Mouse (Mus musculus): Measurements from ENCODE around the gene Tmem59l. TPM values are rescaled to one million over a fixed set of nuclear protein-coding genes. Genes with fewer than 3 reads are reported as not detected.
A peak's percentile ranks its signal among the peaks of the same experiment; 100 is the strongest.

The Tmem59l gene
- polyA plus RNA-seq, 1 experiment from 2014 or later = 6.0 TPM

DNA sequence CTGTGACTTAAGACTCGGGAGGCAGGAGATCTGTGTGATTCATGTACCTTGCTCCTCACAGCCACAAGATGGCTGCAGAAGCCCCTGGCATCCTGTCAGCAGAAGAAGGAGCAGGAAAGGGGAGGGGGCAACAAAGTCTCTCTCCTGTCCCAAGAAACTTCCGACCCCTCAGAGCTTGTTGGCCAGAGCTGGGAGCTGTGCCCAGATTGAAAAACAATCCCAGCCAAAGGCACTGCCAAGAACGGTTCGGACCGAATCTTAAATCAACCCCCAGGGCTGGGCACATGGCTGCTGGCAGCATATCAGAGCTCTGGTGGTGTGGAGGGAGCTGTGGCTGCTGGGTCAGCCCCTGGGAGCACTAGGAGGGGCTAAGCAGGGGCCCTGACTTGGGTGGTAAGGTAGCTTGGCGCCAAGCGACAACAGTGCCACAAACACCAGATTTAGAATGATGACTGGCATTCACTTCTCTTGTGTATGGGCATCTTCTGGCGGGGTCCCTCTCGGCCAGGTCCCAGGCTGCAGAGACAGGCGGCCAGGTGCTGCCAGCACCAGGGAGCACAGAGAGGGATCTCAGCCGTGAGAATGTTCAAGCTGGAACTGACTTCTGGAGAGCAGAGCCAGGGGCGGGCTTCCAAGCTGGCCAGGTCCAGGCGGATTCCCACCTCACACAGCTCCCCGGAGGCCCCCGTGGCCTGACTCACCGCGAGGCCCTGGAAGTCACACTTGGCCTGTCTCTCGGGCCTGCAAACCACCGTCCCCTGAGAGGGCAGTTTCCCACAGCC lies 39.3 kb downstream of the Tmem59l start:
- peaks cover 8% of the 10 kb centered on the region; the same call in 1 of the 2 replicates for H3K4me1 ChIP-seq
- H3K4me3 ChIP-seq (replicated peaks) = no peak overlapping the region
- H3K9ac ChIP-seq = no peak overlapping the region
- no peak overlapping the region for H3K4me2 ChIP-seq
- 63% methylated on average over 19 of the region's 19 CpGs for WGBS
- H3K9me3 ChIP-seq (replicated peaks) = no peaks in the 10 kb centered on the region
- no peak for ATAC-seq (replicated peaks; ENCODE audit: low FRiP score)
- H3K27ac ChIP-seq = 0 out of 2 replicates have a peak overlapping the region, but pooled peaks have one; percentile 22
- H3K27me3 ChIP-seq = peaks cover 3% of the 10 kb centered on the region; the same call in 1 of the 2 replicates
- H3K36me3 ChIP-seq = peaks cover 32% of the 10 kb centered on the region

DNA sequence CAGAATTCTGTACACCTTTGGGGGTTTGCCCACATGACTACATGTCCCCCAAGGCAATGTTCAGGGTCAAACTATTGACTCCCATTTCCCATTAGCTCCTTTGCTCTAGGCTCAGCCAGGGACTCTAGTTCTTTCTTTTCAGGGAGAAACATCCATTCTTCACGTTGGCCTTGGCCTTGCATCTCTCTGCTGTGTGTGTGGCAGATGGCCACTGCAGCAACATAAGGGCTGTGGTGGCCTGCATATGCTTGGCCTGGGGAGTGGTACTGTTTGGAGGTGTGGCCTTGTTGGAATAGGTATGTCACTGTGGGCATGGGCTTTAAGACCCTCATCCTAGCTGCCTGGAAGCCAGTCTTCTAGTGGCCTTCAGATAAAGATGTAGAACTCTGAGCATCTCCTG lies 41.2 kb downstream of the Tmem59l start:
- H3K36me3 ChIP-seq = peaks cover 14% of the 10 kb centered on the region
- ATAC-seq (replicated peaks; ENCODE audit: low FRiP score) = no peak
- H3K9ac ChIP-seq = no peak overlapping the region
- peaks cover 8% of the 10 kb centered on the region; the same call in 1 of the 2 replicates for H3K4me1 ChIP-seq
- no peak overlapping the region for H3K27ac ChIP-seq
- H3K9me3 ChIP-seq (replicated peaks) = no peaks in the 10 kb centered on the region
- WGBS = 74% methylated on average over 1 of the region's 1 CpGs
- peaks cover 3% of the 10 kb centered on the region; the same call in 1 of the 2 replicates for H3K27me3 ChIP-seq
- H3K4me3 ChIP-seq (replicated peaks) = no peak overlapping the region
- no peak overlapping the region for H3K4me2 ChIP-seq

DNA sequence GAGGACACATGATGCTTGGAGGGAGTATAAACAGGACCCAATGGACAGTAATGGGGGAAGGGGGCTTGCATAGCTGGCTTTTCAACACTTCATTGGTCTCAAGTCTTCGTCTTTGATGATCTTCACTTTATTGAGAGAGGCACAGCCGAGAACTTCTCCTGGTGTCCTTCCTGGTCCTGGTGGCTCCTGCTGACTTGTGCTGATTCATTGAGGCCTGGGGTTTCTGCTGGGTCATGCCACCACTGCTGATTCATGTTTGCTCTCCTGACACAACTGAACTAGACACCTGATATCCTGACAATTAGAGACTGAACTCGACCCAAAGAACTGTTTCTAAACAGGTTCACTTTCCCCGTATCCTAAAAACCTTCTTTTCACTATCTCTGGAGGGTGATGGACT lies 43.8 kb downstream of the Tmem59l start:
- peaks cover 17% of the 10 kb centered on the region for H3K4me1 ChIP-seq
- H3K4me2 ChIP-seq = no peak overlapping the region
- peaks cover 3% of the 10 kb centered on the region; the same call in 1 of the 2 replicates for H3K27me3 ChIP-seq
- H3K36me3 ChIP-seq = no peaks in the 10 kb centered on the region
- no peak for ATAC-seq (replicated peaks; ENCODE audit: low FRiP score)
- no peaks in the 10 kb centered on the region for H3K9me3 ChIP-seq (replicated peaks)
- H3K4me3 ChIP-seq (replicated peaks) = no peak overlapping the region
- no peak overlapping the region for H3K27ac ChIP-seq
- WGBS = 53% methylated on average over 4 of the region's 4 CpGs
- H3K9ac ChIP-seq = no peak overlapping the region

DNA sequence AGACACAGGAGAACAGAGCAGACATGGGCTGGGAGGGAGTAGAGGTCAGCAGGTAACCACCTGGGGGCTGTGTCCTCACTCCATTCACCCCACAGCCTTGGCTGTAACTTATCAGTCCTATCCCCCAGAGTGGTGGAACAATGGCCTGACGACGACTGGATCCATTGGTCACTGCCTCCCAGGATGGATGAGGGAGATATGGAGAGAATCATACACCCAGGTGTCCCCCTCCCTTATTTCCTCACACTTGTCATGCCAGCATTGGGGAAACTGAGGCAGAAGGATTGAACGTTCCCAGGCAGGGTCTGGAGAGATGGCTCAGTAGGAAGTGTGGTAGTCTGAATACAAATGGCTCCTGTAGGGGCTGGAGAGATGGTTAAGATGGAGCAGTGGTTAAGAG lies 45.6 kb downstream of the Tmem59l start:
- Histone ChIP-seq H3K36me3 (no peaks in the 10 kb centered on the region), H3K9me3 (replicated peaks) (no peaks in the 10 kb centered on the region), H3K4me1 (peaks cover 17% of the 10 kb centered on the region), H3K9ac (no peak overlapping the region), H3K4me2 (no peak overlapping the region), H3K27me3 (peaks cover 3% of the 10 kb centered on the region; the same call in 1 of the 2 replicates), H3K4me3 (replicated peaks) (no peak overlapping the region), H3K27ac (no peak overlapping the region)
- WGBS = 70% methylated on average over 3 of the region's 3 CpGs
- ATAC-seq (replicated peaks; ENCODE audit: low FRiP score) = no peak

DNA sequence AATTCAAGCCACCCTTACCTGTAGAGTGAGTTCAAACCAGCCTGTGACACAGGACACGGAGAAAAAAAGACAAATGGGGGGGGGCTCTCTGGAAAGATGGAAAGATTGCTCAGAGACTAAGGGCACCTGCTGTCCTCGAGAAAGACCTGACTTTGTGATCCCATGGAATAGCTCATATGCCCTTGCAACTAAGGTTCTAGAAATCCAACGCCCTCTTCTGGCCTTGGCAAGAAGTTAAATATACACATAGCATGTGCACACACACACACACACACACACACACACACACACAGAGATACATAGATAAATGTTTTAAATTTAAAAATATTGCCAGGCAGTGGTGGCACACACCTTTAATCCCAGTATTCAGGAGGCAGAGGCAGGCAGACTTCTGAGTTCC lies 46.9 kb downstream of the Tmem59l start:
- no peaks in the 10 kb centered on the region for H3K36me3 ChIP-seq
- peak overlapping the region; percentile 81 for H3K4me2 ChIP-seq
- WGBS = 51% methylated on average over 3 of the region's 3 CpGs
- no peaks in the 10 kb centered on the region for H3K27me3 ChIP-seq
- peak overlapping the region; percentile 81; the same call in 1 of the 2 replicates for H3K27ac ChIP-seq
- ATAC-seq (replicated peaks; ENCODE audit: low FRiP score) = 0 out of 2 replicates have a peak, but pooled peaks have one; percentile 3
- H3K9ac ChIP-seq = no peak overlapping the region
- peaks cover 17% of the 10 kb centered on the region for H3K4me1 ChIP-seq
- peak overlapping the region; percentile 73 for H3K4me3 ChIP-seq (replicated peaks)
- no peaks in the 10 kb centered on the region for H3K9me3 ChIP-seq (replicated peaks)

DNA sequence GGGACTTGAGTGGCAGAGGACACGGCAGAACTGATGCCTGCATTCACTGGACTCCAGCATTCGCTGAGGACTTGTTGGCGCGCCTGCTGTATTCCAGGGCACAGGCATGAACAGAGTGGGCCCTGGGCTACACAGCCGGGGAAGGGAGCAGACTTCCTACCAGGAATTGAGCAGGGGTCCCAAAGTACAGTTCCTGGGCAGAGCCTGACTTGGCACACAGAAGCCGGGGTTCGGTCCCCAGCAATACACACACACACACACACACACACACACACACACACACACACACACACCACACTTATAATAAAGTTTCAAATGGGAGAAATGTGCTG lies 47.3 kb downstream of the Tmem59l start:
- H3K27me3 ChIP-seq = no peaks in the 10 kb centered on the region
- H3K4me2 ChIP-seq = peak overlapping the region; percentile 81
- peak overlapping the region; percentile 81 for H3K27ac ChIP-seq
- H3K4me1 ChIP-seq = peaks cover 17% of the 10 kb centered on the region
- no peaks in the 10 kb centered on the region for H3K9me3 ChIP-seq (replicated peaks)
- H3K4me3 ChIP-seq (replicated peaks) = peak overlapping the region; percentile 73
- 6% methylated on average over 7 of the region's 7 CpGs for WGBS
- H3K9ac ChIP-seq = peak overlapping the region; percentile 59
- no peak for ATAC-seq (replicated peaks; ENCODE audit: low FRiP score)
- no peaks in the 10 kb centered on the region for H3K36me3 ChIP-seq

DNA sequence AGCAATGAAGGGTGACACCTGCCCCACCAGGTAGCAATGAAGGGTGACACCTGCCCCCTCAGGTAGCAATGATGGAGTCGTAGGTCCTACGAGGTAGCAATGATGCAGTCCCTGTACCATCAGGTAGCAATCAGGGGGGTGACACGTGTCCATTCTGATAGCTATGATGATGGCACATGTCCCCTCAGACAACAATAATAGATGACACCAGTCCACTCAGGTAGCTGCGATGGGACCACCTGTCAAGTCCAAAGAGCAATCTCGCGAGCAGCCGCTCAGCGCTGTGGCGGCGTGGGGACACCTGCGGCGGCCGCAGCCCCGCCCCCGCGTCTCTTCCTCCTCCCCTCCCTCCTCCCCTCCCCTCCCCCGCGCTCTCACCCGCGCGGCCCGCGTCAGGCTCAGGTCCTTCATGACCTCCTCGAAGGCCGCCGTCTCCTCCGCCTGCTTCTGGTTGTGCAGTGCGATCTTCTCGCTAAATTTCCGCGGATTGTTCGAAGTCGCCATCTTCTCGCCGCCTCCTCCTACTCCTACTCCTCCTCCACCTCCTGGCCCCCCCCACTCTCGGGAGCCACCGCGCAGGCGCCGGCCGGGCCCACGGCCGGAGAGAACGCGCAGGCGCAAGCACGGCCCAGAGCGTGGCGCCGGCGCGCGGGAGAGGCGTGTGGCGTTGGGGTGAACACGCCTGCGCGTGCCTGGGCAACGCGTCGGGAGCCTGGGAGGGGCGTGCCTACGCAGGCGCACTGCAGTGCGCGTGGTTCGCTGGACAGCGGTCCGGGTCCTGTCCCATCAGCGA lies 47.9 kb downstream of the Tmem59l start, which contains the start of gene Crtc1:
Gene Crtc1 (minus strand): TSS at position 525 of the 793 bp plus-strand sequence.
- Histone ChIP-seq H3K27ac (peak within 1 kb of the TSS; percentile 81), H3K4me2 (peak within 1 kb of the TSS; percentile 81), H3K4me3 (replicated peaks) (peak within 1 kb of the TSS; percentile 73), H3K36me3 (no peaks in the 10 kb centered on the region), H3K9me3 (replicated peaks) (no peaks in the 10 kb centered on the region), H3K4me1 (peaks cover 17% of the 10 kb centered on the region), H3K9ac (peak within 1 kb of the TSS; percentile 66), H3K27me3 (no peaks in the 10 kb centered on the region)
- peak; percentile 98 for ATAC-seq (replicated peaks; ENCODE audit: low FRiP score)
- WGBS = under 1% methylated on average over 69 of the region's 70 CpGs

DNA sequence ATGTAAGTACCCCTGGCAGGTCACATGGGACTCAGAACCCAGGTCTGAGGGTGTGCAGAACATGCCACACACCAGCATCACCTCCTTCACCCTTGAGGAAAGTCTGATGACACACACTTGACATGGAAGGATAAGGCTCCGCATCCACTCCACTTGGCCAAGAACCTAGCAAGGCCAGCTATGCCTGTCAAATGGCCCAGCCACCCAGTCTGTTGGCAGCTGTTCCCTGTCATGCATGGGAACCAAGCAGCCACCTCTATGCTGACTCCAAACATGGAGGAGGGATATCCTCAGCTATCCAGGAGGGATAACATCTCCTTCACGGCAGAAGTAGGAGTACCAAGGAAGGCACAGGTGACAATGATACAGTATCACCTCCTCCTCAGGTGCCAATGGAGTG lies 48.7 kb downstream of the Tmem59l start:
- H3K9ac ChIP-seq = no peak overlapping the region
- H3K4me3 ChIP-seq (replicated peaks) = peak overlapping the region; percentile 73
- no peak for ATAC-seq (replicated peaks; ENCODE audit: low FRiP score)
- 88% methylated on average over 2 of the region's 2 CpGs for WGBS
- H3K27me3 ChIP-seq = no peaks in the 10 kb centered on the region
- H3K9me3 ChIP-seq (replicated peaks) = no peaks in the 10 kb centered on the region
- no peak overlapping the region for H3K27ac ChIP-seq
- no peaks in the 10 kb centered on the region for H3K36me3 ChIP-seq
- peak overlapping the region; percentile 81 for H3K4me2 ChIP-seq
- peaks cover 17% of the 10 kb centered on the region for H3K4me1 ChIP-seq

DNA sequence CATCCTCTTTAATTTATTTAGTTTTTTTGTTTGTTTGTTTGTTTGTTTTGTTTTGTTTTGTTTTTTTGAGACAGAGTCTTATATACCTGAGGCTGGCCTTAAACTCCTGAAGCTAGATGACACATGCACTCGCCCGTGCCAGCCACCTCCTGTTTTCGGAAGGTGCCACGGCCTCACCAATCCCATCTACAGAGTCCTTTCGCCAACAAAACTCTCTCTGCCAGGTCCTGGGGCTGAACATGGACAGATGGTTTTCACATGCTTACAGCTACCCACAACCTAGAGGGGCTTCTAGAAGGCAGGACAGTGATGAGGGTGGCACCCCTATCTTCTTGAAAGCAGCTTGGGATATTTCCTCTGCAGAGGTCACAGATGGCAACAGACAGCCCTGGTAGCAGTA lies 52.0 kb downstream of the Tmem59l start:
- 91% methylated on average over 5 of the region's 5 CpGs for WGBS
- Histone ChIP-seq H3K36me3 (no peaks in the 10 kb centered on the region), H3K27ac (no peak overlapping the region), H3K9ac (no peak overlapping the region), H3K9me3 (replicated peaks) (no peaks in the 10 kb centered on the region), H3K4me2 (no peak overlapping the region), H3K27me3 (no peaks in the 10 kb centered on the region), H3K4me1 (peaks cover 16% of the 10 kb centered on the region), H3K4me3 (replicated peaks) (no peak overlapping the region)
- ATAC-seq (replicated peaks; ENCODE audit: low FRiP score) = no peak

Other genes with a start within 250 kb of the Tmem59l start
- gene Homer3, start 204.5 kb downstream of the Tmem59l start, polyA plus RNA-seq (2015; fragmentation: Nextera tagmentation; extraction: Ambion mirVana) = 69.5 and 79.9 TPM in 2 replicates
- 45.1 and 49.0 TPM in 2 replicates for gene Ddx49, start 184.9 kb downstream of the Tmem59l start, polyA plus RNA-seq (2015; fragmentation: Nextera tagmentation; extraction: Ambion mirVana)
- gene Cope, start 184.8 kb downstream of the Tmem59l start, polyA plus RNA-seq (2015; fragmentation: Nextera tagmentation; extraction: Ambion mirVana) = 320 and 327 TPM in 2 replicates
- 2.6 and 4.0 TPM in 2 replicates for gene Cers1, start 171.6 kb downstream of the Tmem59l start, polyA plus RNA-seq (2015; fragmentation: Nextera tagmentation; extraction: Ambion mirVana)
- 5.2 and 6.2 TPM in 2 replicates for gene Gdf1, start 157.5 kb downstream of the Tmem59l start, polyA plus RNA-seq (2015; fragmentation: Nextera tagmentation; extraction: Ambion mirVana)
- 17.1 and 17.2 TPM in 2 replicates for gene Upf1, start 134.1 kb downstream of the Tmem59l start, polyA plus RNA-seq (2015; fragmentation: Nextera tagmentation; extraction: Ambion mirVana)
- 0.40 and 1.5 TPM in 2 replicates for gene Comp, start 113.8 kb downstream of the Tmem59l start, polyA plus RNA-seq (2015; fragmentation: Nextera tagmentation; extraction: Ambion mirVana)
- gene Crtc1, start 47.8 kb downstream of the Tmem59l start, polyA plus RNA-seq (2015; fragmentation: Nextera tagmentation; extraction: Ambion mirVana) = 17.9 and 21.0 TPM in 2 replicates
- gene Klhl26, start 10.4 kb downstream of the Tmem59l start, polyA plus RNA-seq (2015; fragmentation: Nextera tagmentation; extraction: Ambion mirVana) = 20.0 and 23.5 TPM in 2 replicates
- 21.1 and 24.1 TPM in 2 replicates for gene Crlf1, start 5.8 kb upstream of the Tmem59l start, polyA plus RNA-seq (2015; fragmentation: Nextera tagmentation; extraction: Ambion mirVana)
- gene Rex1bd, start 19.4 kb upstream of the Tmem59l start, polyA plus RNA-seq (2015; fragmentation: Nextera tagmentation; extraction: Ambion mirVana) = 128 and 133 TPM in 2 replicates
- 954 and 1,022 TPM in 2 replicates for gene Uba52, start 23.4 kb upstream of the Tmem59l start, polyA plus RNA-seq (2015; fragmentation: Nextera tagmentation; extraction: Ambion mirVana)
- gene Fkbp8, start 40.4 kb upstream of the Tmem59l start, polyA plus RNA-seq (2015; fragmentation: Nextera tagmentation; extraction: Ambion mirVana) = 295 and 322 TPM in 2 replicates
- gene Kxd1, start 40.6 kb upstream of the Tmem59l start, polyA plus RNA-seq (2015; fragmentation: Nextera tagmentation; extraction: Ambion mirVana) = 58.5 and 64.5 TPM in 2 replicates
- 20.3 and 23.8 TPM in 2 replicates for gene Ell, start 52.1 kb upstream of the Tmem59l start, polyA plus RNA-seq (2015; fragmentation: Nextera tagmentation; extraction: Ambion mirVana)
- gene Isyna1, start 107.0 kb upstream of the Tmem59l start, polyA plus RNA-seq (2015; fragmentation: Nextera tagmentation; extraction: Ambion mirVana) = 180 and 198 TPM in 2 replicates
- 135 and 145 TPM in 2 replicates for gene Ssbp4, start 121.5 kb upstream of the Tmem59l start, polyA plus RNA-seq (2015; fragmentation: Nextera tagmentation; extraction: Ambion mirVana)
- 2.5 TPM in 2 replicates for gene Lrrc25, start 128.8 kb upstream of the Tmem59l start, polyA plus RNA-seq (2015; fragmentation: Nextera tagmentation; extraction: Ambion mirVana)
- 0.46 and 0.77 TPM in 2 replicates for gene Gdf15, start 145.1 kb upstream of the Tmem59l start, polyA plus RNA-seq (2015; fragmentation: Nextera tagmentation; extraction: Ambion mirVana)
- gene Pgpep1, start 173.0 kb upstream of the Tmem59l start, polyA plus RNA-seq (2015; fragmentation: Nextera tagmentation; extraction: Ambion mirVana) = 65.5 and 75.3 TPM in 2 replicates
- gene Lsm4, start 185.9 kb upstream of the Tmem59l start, polyA plus RNA-seq (2015; fragmentation: Nextera tagmentation; extraction: Ambion mirVana) = 291 and 295 TPM in 2 replicates
- gene Jund, start 211.6 kb upstream of the Tmem59l start, polyA plus RNA-seq (2015; fragmentation: Nextera tagmentation; extraction: Ambion mirVana) = 59.9 and 68.1 TPM in 2 replicates
- gene Iqcn, start 216.1 kb upstream of the Tmem59l start, polyA plus RNA-seq (2015; fragmentation: Nextera tagmentation; extraction: Ambion mirVana) = 0.03 and 0.09 TPM in 2 replicates
- 0.55 and 0.83 TPM in 2 replicates for gene Gm3336, start 231.2 kb upstream of the Tmem59l start, polyA plus RNA-seq (2015; fragmentation: Nextera tagmentation; extraction: Ambion mirVana)
- gene Pde4c, start 236.4 kb upstream of the Tmem59l start, polyA plus RNA-seq (2015; fragmentation: Nextera tagmentation; extraction: Ambion mirVana) = 7.6 and 9.4 TPM in 2 replicates

Measured in kidney, embryonic 15.5 days (tissue).